Mouse (Mus musculus) left cerebral cortex, postnatal 4 days (tissue): Measurements from ENCODE around the gene Prkaa2. TPM values are rescaled to one million over a fixed set of nuclear protein-coding genes. Genes with fewer than 3 reads are reported as not detected.
"Not testable (repeated sequence)": the region's sequence is repeated elsewhere in the genome, so short reads cannot be mapped to it uniquely, and the experiment has no call there.

Experiments
- DNase-seq: peaks from one replicate; pipeline ENCODE4 v3.0.0-alpha.2; 2022
- intact Hi-C: fragments of 180-260 bp; cut with DNase I; formaldehyde crosslinking; loops from one replicate; pipeline ENCODE4 v1.15.1; 2025
- total RNA-seq, 2 experiments: library from RNA; stranded (reverse); gene quantifications; 2 replicates each; pipeline ENCODE4 v1.2.3; 2021

Prkaa2 gene
- total RNA-seq, 2 experiments from 2014 or later = 35.5 to 40.7 TPM

- intact Hi-C loops = loop anchor here (10.0 kb wide), 2 partner anchors 72 to 1192 kb away; partner anchors contain the start of gene Prkaa2
Observed at GRCm38 (mm10) chr4:105033153-105033552, 76.5 kb downstream of the Prkaa2 start.

GRCm38 (mm10) chr4:105031104-105031503 lies 78.6 kb downstream of the Prkaa2 start:
- DNase-seq = no peak
- intact Hi-C loops = loop anchor here (10.0 kb wide), 2 partner anchors 74 to 1194 kb away; partner anchors contain the start of gene Prkaa2

More at GRCm38 (mm10) chr4:105033153-105033552, 76.5 kb downstream of the Prkaa2 start:
- peak; percentile 16 for DNase-seq

GRCm38 (mm10) chr4:105027278-105027677 lies 82.4 kb downstream of the Prkaa2 start:
- intact Hi-C loops = no loop called here
- no peak for DNase-seq

- DNase-seq = no peak
- intact Hi-C loops = no loop called here
Observed at GRCm38 (mm10) chr4:105016006-105016613, 93.6 kb downstream of the Prkaa2 start.

- intact Hi-C loops = no loop called here
- no peak for DNase-seq
Observed at GRCm38 (mm10) chr4:105015496-105015895, 94.2 kb downstream of the Prkaa2 start.

GRCm38 (mm10) chr4:105013718-105014117 lies 96.0 kb downstream of the Prkaa2 start:
- DNase-seq = no peak
- intact Hi-C loops = no loop called here

- intact Hi-C loops = no loop called here
- no peak for DNase-seq
Observed at GRCm38 (mm10) chr4:105007360-105008018, 102.2 kb downstream of the Prkaa2 start.

GRCm38 (mm10) chr4:105004649-105005048 lies 105.0 kb downstream of the Prkaa2 start:
- DNase-seq, intact Hi-C loops: not testable (repeated sequence)

- intact Hi-C loops = no loop called here
- DNase-seq = no peak
Observed at GRCm38 (mm10) chr4:105004135-105004534, 105.6 kb downstream of the Prkaa2 start.

GRCm38 (mm10) chr4:105001736-105002135 lies 108.0 kb downstream of the Prkaa2 start:
- no peak for DNase-seq
- intact Hi-C loops = no loop called here

GRCm38 (mm10) chr4:104999702-105000101 lies 110.0 kb downstream of the Prkaa2 start:
- intact Hi-C loops = no loop called here

GRCm38 (mm10) chr4:104993140-104993874 lies 116.4 kb downstream of the Prkaa2 start:
- no peak for DNase-seq
- intact Hi-C loops = no loop called here

More at GRCm38 (mm10) chr4:104999702-105000101, 110.0 kb downstream of the Prkaa2 start:
- DNase-seq = no peak

GRCm38 (mm10) chr4:104992271-104992670 lies 117.4 kb downstream of the Prkaa2 start:
- intact Hi-C loops = no loop called here
- no peak for DNase-seq

- intact Hi-C loops = no loop called here
- DNase-seq = no peak
Observed at GRCm38 (mm10) chr4:104990686-104991085, 119.0 kb downstream of the Prkaa2 start.

GRCm38 (mm10) chr4:104990016-104990415 lies 119.7 kb downstream of the Prkaa2 start:
- intact Hi-C loops = no loop called here
- DNase-seq = peak; percentile 27

GRCm38 (mm10) chr4:104988709-104989108 lies 121.0 kb downstream of the Prkaa2 start:
- no peak for DNase-seq
- intact Hi-C loops = no loop called here

GRCm38 (mm10) chr4:104988102-104988501 lies 121.6 kb downstream of the Prkaa2 start:
- DNase-seq = no peak
- intact Hi-C loops = no loop called here

- intact Hi-C loops = no loop called here
- no peak for DNase-seq
Observed at GRCm38 (mm10) chr4:104987631-104988030, 122.1 kb downstream of the Prkaa2 start.

GRCm38 (mm10) chr4:104985960-104986632 lies 123.6 kb downstream of the Prkaa2 start:
- intact Hi-C loops = no loop called here

More at GRCm38 (mm10) chr4:104985960-104986632, 123.6 kb downstream of the Prkaa2 start:
- no peak for DNase-seq
